Mouse (Mus musculus) midbrain, embryonic 13.5 days (tissue): ENCODE results near the gene Sgce. TPM values are rescaled to one million over a fixed set of nuclear protein-coding genes. Genes with fewer than 3 reads are reported as not detected.
"Not testable (repeated sequence)": the region's sequence is repeated elsewhere in the genome, so short reads cannot be mapped to it uniquely, and the experiment has no call there.

Experiments used
- ATAC-seq: fragments of 200-750 bp; cut with Nextera tagmentation; 2 replicates; pipeline ENCODE4 v1.8.0; 2017; ENCODE audit warnings: mild to moderate bottlenecking, moderate TSS enrichment, moderate library complexity
- H3K27ac ChIP-seq: fragments of 300-500 bp; sonication (generic); 2 replicates; pipeline ENCODE4 v1.5.1; 2015; ENCODE audit warnings: inconsistent platforms, mild to moderate bottlenecking, moderate library complexity
- H3K27me3 ChIP-seq: fragments of 300-500 bp; sonication (generic); 2 replicates; pipeline ENCODE4 v1.6.1; 2015; ENCODE audit warnings: mild to moderate bottlenecking, inconsistent platforms
- H3K36me3 ChIP-seq: fragments of 300-500 bp; sonication (generic); 2 replicates; pipeline ENCODE4 v1.6.1; 2015; ENCODE audit warnings: mild to moderate bottlenecking, inconsistent platforms
- H3K4me1 ChIP-seq: fragments of 300-500 bp; sonication (generic); replicated peaks from 2 replicates; pipeline ENCODE4 v1.6.1; 2015; ENCODE audit warnings: inconsistent platforms
- H3K4me2 ChIP-seq: fragments of 300-500 bp; sonication (generic); replicated peaks from 2 replicates; pipeline ENCODE4 v1.6.1; 2015; ENCODE audit warnings: moderate library complexity, mild to moderate bottlenecking, inconsistent platforms
- H3K4me3 ChIP-seq: fragments of 300-500 bp; sonication (generic); replicated peaks from 2 replicates; pipeline ENCODE4 v1.5.1; 2015; ENCODE audit warnings: mild to moderate bottlenecking, inconsistent platforms
- H3K9ac ChIP-seq: fragments of 300-500 bp; sonication (generic); replicated peaks from 2 replicates; pipeline ENCODE4 v1.6.1; 2015; ENCODE audit warnings: mild to moderate bottlenecking, inconsistent platforms
- H3K9me3 ChIP-seq: fragments of 300-500 bp; sonication (generic); 2 replicates; pipeline ENCODE4 v1.6.1; 2016; ENCODE audit warnings: mild to moderate bottlenecking, inconsistent platforms
- WGBS: fragments of 180-500 bp; shearing (Covaris S2); methylation state at CpG from one replicate; pipeline ENCODE4 v1.1.7; 2015; 5-methylcytosine and 5-hydroxymethylcytosine counted together
- polyA plus RNA-seq: library from polyadenylated mRNA; unstranded; fragments of >200 nt; fragmentation: Nextera tagmentation; extraction: Ambion mirVana; gene quantifications from 2 replicates; pipeline ENCODE4 v1.2.1, GENCODE M21; 2015

Sgce gene
- polyA plus RNA-seq, 1 experiment from 2014 or later, result 68.2 TPM

GRCm38 (mm10) chr6:4677356-4677761 lies 69.6 kb downstream of the Sgce start:
- H3K4me2 ChIP-seq, result no peak overlapping the region
- no peak overlapping the region for H3K4me3 ChIP-seq
- peaks cover 4% of the 10 kb centered on the region for H3K36me3 ChIP-seq
- H3K9ac ChIP-seq, result no peak overlapping the region
- WGBS, result 20% methylated on average over 1 of the region's 1 CpGs
- ATAC-seq, result no peak
- H3K27ac ChIP-seq, result no peak overlapping the region
- H3K9me3 ChIP-seq, result no peaks in the 10 kb centered on the region
- H3K27me3 ChIP-seq, result no peaks in the 10 kb centered on the region
- 0 out of 2 replicates have a peak, but pooled peaks cover 6% of the 10 kb centered on the region for H3K4me1 ChIP-seq

- Histone ChIP-seq H3K4me2 (no peak overlapping the region), H3K4me3 (no peak overlapping the region), H3K9ac (no peak overlapping the region), H3K27me3 (no peaks in the 10 kb centered on the region), H3K36me3 (no peaks in the 10 kb centered on the region), H3K9me3 (no peaks in the 10 kb centered on the region), H3K4me1 (no peaks in the 10 kb centered on the region), H3K27ac (no peak overlapping the region)
- no peak for ATAC-seq
- 97% methylated on average over 6 of the region's 6 CpGs for WGBS
Measured at GRCm38 (mm10) chr6:4665154-4665553, 81.9 kb downstream of the Sgce start.

GRCm38 (mm10) chr6:4664313-4664712 lies 82.7 kb downstream of the Sgce start:
- H3K27ac ChIP-seq, result no peak overlapping the region
- no peak overlapping the region for H3K4me3 ChIP-seq
- no peaks in the 10 kb centered on the region for H3K27me3 ChIP-seq
- H3K9me3 ChIP-seq, result no peaks in the 10 kb centered on the region
- no peak for ATAC-seq
- H3K4me2 ChIP-seq, result no peak overlapping the region
- no peak overlapping the region for H3K9ac ChIP-seq
- no peaks in the 10 kb centered on the region for H3K36me3 ChIP-seq
- 64% methylated on average over 2 of the region's 2 CpGs for WGBS
- no peaks in the 10 kb centered on the region for H3K4me1 ChIP-seq

- Histone ChIP-seq H3K4me3 (no peak overlapping the region), H3K9ac (no peak overlapping the region), H3K4me2 (no peak overlapping the region), H3K27ac (no peak overlapping the region), H3K27me3 (no peaks in the 10 kb centered on the region), H3K36me3 (no peaks in the 10 kb centered on the region), H3K9me3 (no peaks in the 10 kb centered on the region), H3K4me1 (no peaks in the 10 kb centered on the region)
- no peak for ATAC-seq
- WGBS, result 65% methylated on average over 2 of the region's 2 CpGs
Measured at GRCm38 (mm10) chr6:4663516-4663915, 83.5 kb downstream of the Sgce start.

GRCm38 (mm10) chr6:4658861-4659260 lies 88.1 kb downstream of the Sgce start:
- Histone ChIP-seq H3K4me1 (no peaks in the 10 kb centered on the region), H3K27me3 (no peaks in the 10 kb centered on the region), H3K9ac (no peak overlapping the region), H3K27ac (no peak overlapping the region), H3K4me2 (no peak overlapping the region), H3K36me3 (no peaks in the 10 kb centered on the region), H3K4me3 (no peak overlapping the region), H3K9me3 (no peaks in the 10 kb centered on the region)
- WGBS, result 86% methylated on average over 13 of the region's 13 CpGs
- no peak for ATAC-seq

- ATAC-seq, result no peak
Measured at GRCm38 (mm10) chr6:4655924-4656323, 91.1 kb downstream of the Sgce start.

GRCm38 (mm10) chr6:4655466-4655865 lies 91.5 kb downstream of the Sgce start:
- H3K9me3 ChIP-seq, result no peaks in the 10 kb centered on the region
- H3K27ac ChIP-seq, result no peak overlapping the region
- no peak overlapping the region for H3K9ac ChIP-seq
- no peaks in the 10 kb centered on the region for H3K27me3 ChIP-seq
- H3K4me1 ChIP-seq, result no peaks in the 10 kb centered on the region
- ATAC-seq, result no peak
- no peak overlapping the region for H3K4me3 ChIP-seq
- WGBS, result 80% methylated on average over 5 of the region's 5 CpGs
- H3K4me2 ChIP-seq, result no peak overlapping the region
- H3K36me3 ChIP-seq, result no peaks in the 10 kb centered on the region

More at GRCm38 (mm10) chr6:4655924-4656323, 91.1 kb downstream of the Sgce start:
- no peak overlapping the region for H3K4me3 ChIP-seq
- no peaks in the 10 kb centered on the region for H3K4me1 ChIP-seq
- H3K36me3 ChIP-seq, result no peaks in the 10 kb centered on the region
- no peak overlapping the region for H3K4me2 ChIP-seq
- 92% methylated on average over 4 of the region's 4 CpGs for WGBS
- H3K27me3 ChIP-seq, result no peaks in the 10 kb centered on the region
- H3K9me3 ChIP-seq, result no peaks in the 10 kb centered on the region
- H3K9ac ChIP-seq, result no peak overlapping the region
- no peak overlapping the region for H3K27ac ChIP-seq

GRCm38 (mm10) chr6:4653741-4654140 lies 93.3 kb downstream of the Sgce start:
- 98% methylated on average over 12 of the region's 12 CpGs for WGBS
- ATAC-seq, H3K4me3 ChIP-seq, H3K9ac ChIP-seq, H3K27me3 ChIP-seq, H3K27ac ChIP-seq, H3K4me2 ChIP-seq, H3K4me1 ChIP-seq, H3K36me3 ChIP-seq, H3K9me3 ChIP-seq: not testable (repeated sequence)

GRCm38 (mm10) chr6:4652596-4653134 lies 94.3 kb downstream of the Sgce start:
- Histone ChIP-seq H3K4me1 (no peaks in the 10 kb centered on the region), H3K9me3 (no peaks in the 10 kb centered on the region), H3K4me3 (no peak overlapping the region), H3K27ac (no peak overlapping the region), H3K27me3 (no peaks in the 10 kb centered on the region), H3K9ac (no peak overlapping the region), H3K36me3 (no peaks in the 10 kb centered on the region), H3K4me2 (no peak overlapping the region)
- WGBS, result 78% methylated on average over 8 of the region's 8 CpGs
- ATAC-seq, result no peak

- H3K4me3 ChIP-seq, result no peak overlapping the region
- peaks cover 1% of the 10 kb centered on the region for H3K36me3 ChIP-seq
- H3K4me2 ChIP-seq, result no peak overlapping the region
- no peaks in the 10 kb centered on the region for H3K4me1 ChIP-seq
- 90% methylated on average over 3 of the region's 3 CpGs for WGBS
- no peak overlapping the region for H3K27ac ChIP-seq
- no peaks in the 10 kb centered on the region for H3K27me3 ChIP-seq
- H3K9me3 ChIP-seq, result no peaks in the 10 kb centered on the region
- ATAC-seq, result no peak
- H3K9ac ChIP-seq, result no peak overlapping the region
Measured at GRCm38 (mm10) chr6:4647351-4647750, 99.7 kb downstream of the Sgce start.

GRCm38 (mm10) chr6:4642068-4642467 lies 104.9 kb downstream of the Sgce start:
- no peak overlapping the region for H3K4me2 ChIP-seq
- no peak overlapping the region for H3K4me3 ChIP-seq
- H3K36me3 ChIP-seq, result peaks cover 26% of the 10 kb centered on the region
- no peaks in the 10 kb centered on the region for H3K9me3 ChIP-seq
- 93% methylated on average over 7 of the region's 7 CpGs for WGBS
- H3K4me1 ChIP-seq, result no peaks in the 10 kb centered on the region
- H3K9ac ChIP-seq, result no peak overlapping the region
- H3K27me3 ChIP-seq, result no peaks in the 10 kb centered on the region
- no peak for ATAC-seq
- H3K27ac ChIP-seq, result no peak overlapping the region

- no peak for ATAC-seq
- Histone ChIP-seq H3K4me2 (no peak overlapping the region), H3K36me3 (peaks cover 9% of the 10 kb centered on the region; the same call in 1 of the 2 replicates), H3K27ac (no peak overlapping the region), H3K9me3 (no peaks in the 10 kb centered on the region), H3K4me3 (no peak overlapping the region), H3K9ac (no peak overlapping the region), H3K27me3 (no peaks in the 10 kb centered on the region), H3K4me1 (0 out of 2 replicates have a peak, but pooled peaks cover 3% of the 10 kb centered on the region)
- 79% methylated on average over 1 of the region's 1 CpGs for WGBS
Measured at GRCm38 (mm10) chr6:4634804-4635203, 112.2 kb downstream of the Sgce start.

GRCm38 (mm10) chr6:4633189-4633588 lies 113.8 kb downstream of the Sgce start:
- H3K9ac ChIP-seq, result no peak overlapping the region
- peaks cover 8% of the 10 kb centered on the region; the same call in 1 of the 2 replicates for H3K36me3 ChIP-seq
- H3K27me3 ChIP-seq, result no peaks in the 10 kb centered on the region
- 16% methylated on average over 4 of the region's 4 CpGs for WGBS
- ATAC-seq, result no peak
- H3K4me1 ChIP-seq, result 0 out of 2 replicates have a peak, but pooled peaks cover 3% of the 10 kb centered on the region
- H3K4me2 ChIP-seq, result no peak overlapping the region
- no peak overlapping the region for H3K27ac ChIP-seq
- H3K9me3 ChIP-seq, result no peaks in the 10 kb centered on the region
- H3K4me3 ChIP-seq, result no peak overlapping the region
